Mouse (Mus musculus): Measurements from ENCODE around the gene Arid5a. TPM values are rescaled to one million over a fixed set of nuclear protein-coding genes. Genes with fewer than 3 reads are reported as not detected.

The Arid5a gene
- polyA plus RNA-seq, 1 experiment from 2014 or later: 3.8 TPM

- WGBS: 53% methylated on average over 54 of the region's 54 CpGs
- no peak for ATAC-seq
- Histone ChIP-seq H3K9ac (replicated peaks; ENCODE audit: low read depth, low read length) (peak overlapping the region; percentile 25; the same call in 1 of the 2 replicates), H3K27me3 (replicated peaks; ENCODE audit: control insufficient read depth, insufficient read depth, low read length) (peaks cover 6% of the 10 kb centered on the region; the same call in 1 of the 2 replicates), H3K27ac (ENCODE audit: low read length) (no peak overlapping the region), H3K4me2 (ENCODE audit: low read length) (peak overlapping the region; percentile 36), H3K9me3 (ENCODE audit: control insufficient read depth, low read length) (no peaks in the 10 kb centered on the region), H3K36me3 (ENCODE audit: control insufficient read depth, insufficient read depth) (no peaks in the 10 kb centered on the region), H3K4me1 (replicated peaks; ENCODE audit: control insufficient read depth, insufficient read depth, low read length) (peaks cover 3% of the 10 kb centered on the region; the same call in 1 of the 2 replicates), H3K4me3 (replicated peaks; ENCODE audit: low read length) (peak overlapping the region; percentile 18; the same call in 1 of the 2 replicates)
Observed at GRCm38 (mm10) chr1:36269121-36269795, 38.3 kb upstream of the Arid5a start.

DNA sequence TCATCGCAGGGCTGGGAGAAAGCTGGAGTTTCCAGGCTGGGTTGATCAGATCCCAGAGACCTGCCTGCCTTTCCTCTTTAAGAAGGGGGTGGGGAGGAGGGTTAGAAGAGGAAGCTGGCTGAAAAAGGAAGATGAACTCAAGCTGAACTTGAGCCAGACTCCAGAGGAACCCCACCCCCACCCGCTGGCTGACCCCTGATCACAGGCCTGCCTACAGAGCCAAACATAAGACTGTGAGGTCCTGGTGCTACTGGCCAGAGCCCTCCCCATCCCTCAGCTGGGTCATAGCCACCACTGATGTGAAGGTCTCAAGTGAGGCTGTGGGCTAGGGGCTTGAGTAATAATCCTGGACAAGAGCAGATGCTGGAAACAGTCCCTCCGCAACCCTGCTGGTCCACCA lies 36.9 kb upstream of the Arid5a start:
- WGBS: 53% methylated on average over 3 of the region's 3 CpGs
- H3K4me1 ChIP-seq (replicated peaks; ENCODE audit: control insufficient read depth, insufficient read depth, low read length): peaks cover 3% of the 10 kb centered on the region; the same call in 1 of the 2 replicates
- no peak for ATAC-seq
- H3K9me3 ChIP-seq (ENCODE audit: control insufficient read depth, low read length): no peaks in the 10 kb centered on the region
- peaks cover 6% of the 10 kb centered on the region; the same call in 1 of the 2 replicates for H3K27me3 ChIP-seq (replicated peaks; ENCODE audit: control insufficient read depth, insufficient read depth, low read length)
- no peak overlapping the region for H3K4me2 ChIP-seq (ENCODE audit: low read length)
- no peak overlapping the region for H3K27ac ChIP-seq (ENCODE audit: low read length)
- H3K36me3 ChIP-seq (ENCODE audit: control insufficient read depth, insufficient read depth): no peaks in the 10 kb centered on the region
- no peak overlapping the region for H3K4me3 ChIP-seq (replicated peaks; ENCODE audit: low read length)
- H3K9ac ChIP-seq (replicated peaks; ENCODE audit: low read depth, low read length): no peak overlapping the region

- Histone ChIP-seq H3K9ac (replicated peaks; ENCODE audit: low read depth, low read length) (no peak overlapping the region), H3K4me3 (replicated peaks; ENCODE audit: low read length) (no peak overlapping the region), H3K4me1 (replicated peaks; ENCODE audit: control insufficient read depth, insufficient read depth, low read length) (peaks cover 3% of the 10 kb centered on the region; the same call in 1 of the 2 replicates), H3K9me3 (ENCODE audit: control insufficient read depth, low read length) (no peaks in the 10 kb centered on the region), H3K4me2 (ENCODE audit: low read length) (no peak overlapping the region), H3K36me3 (ENCODE audit: control insufficient read depth, insufficient read depth) (no peaks in the 10 kb centered on the region), H3K27ac (ENCODE audit: low read length) (no peak overlapping the region), H3K27me3 (replicated peaks; ENCODE audit: control insufficient read depth, insufficient read depth, low read length) (peaks cover 6% of the 10 kb centered on the region; the same call in 1 of the 2 replicates)
- 79% methylated on average over 8 of the region's 8 CpGs for WGBS
- no peak for ATAC-seq
Observed at GRCm38 (mm10) chr1:36271516-36272230, 35.9 kb upstream of the Arid5a start.

GRCm38 (mm10) chr1:36272546-36272945 lies 35.0 kb upstream of the Arid5a start:
- Histone ChIP-seq H3K36me3 (ENCODE audit: control insufficient read depth, insufficient read depth) (no peaks in the 10 kb centered on the region), H3K9me3 (ENCODE audit: control insufficient read depth, low read length) (no peaks in the 10 kb centered on the region), H3K4me2 (ENCODE audit: low read length) (no peak overlapping the region), H3K27me3 (replicated peaks; ENCODE audit: control insufficient read depth, insufficient read depth, low read length) (peaks cover 6% of the 10 kb centered on the region; the same call in 1 of the 2 replicates), H3K4me3 (replicated peaks; ENCODE audit: low read length) (no peak overlapping the region), H3K4me1 (replicated peaks; ENCODE audit: control insufficient read depth, insufficient read depth, low read length) (peaks cover 3% of the 10 kb centered on the region; the same call in 1 of the 2 replicates), H3K9ac (replicated peaks; ENCODE audit: low read depth, low read length) (no peak overlapping the region), H3K27ac (ENCODE audit: low read length) (no peak overlapping the region)
- 61% methylated on average over 5 of the region's 5 CpGs for WGBS
- ATAC-seq: no peak

DNA sequence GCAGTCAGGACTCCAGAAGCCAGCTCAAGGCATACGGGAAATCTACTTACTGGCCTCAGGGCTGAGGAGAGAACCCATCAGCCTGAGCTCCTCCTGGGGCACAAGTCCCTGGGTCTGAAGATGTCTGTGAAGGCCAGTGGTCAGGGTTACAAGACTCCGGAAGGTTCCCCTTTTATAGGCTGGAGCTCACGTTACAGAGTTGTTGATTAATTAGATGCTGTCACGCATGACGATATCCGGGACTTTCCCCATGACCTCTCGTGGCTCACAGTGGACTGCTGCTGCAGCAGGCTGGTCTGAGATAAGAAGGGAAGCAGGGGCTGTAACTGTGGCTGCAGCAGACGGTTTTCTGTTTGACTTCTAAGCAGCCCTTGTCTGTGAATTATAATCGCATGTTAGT lies 34.2 kb upstream of the Arid5a start:
- Histone ChIP-seq H3K9me3 (ENCODE audit: control insufficient read depth, low read length) (no peaks in the 10 kb centered on the region), H3K27ac (ENCODE audit: low read length) (no peak overlapping the region), H3K4me2 (ENCODE audit: low read length) (no peak overlapping the region), H3K9ac (replicated peaks; ENCODE audit: low read depth, low read length) (no peak overlapping the region), H3K36me3 (ENCODE audit: control insufficient read depth, insufficient read depth) (no peaks in the 10 kb centered on the region), H3K27me3 (replicated peaks; ENCODE audit: control insufficient read depth, insufficient read depth, low read length) (peaks cover 6% of the 10 kb centered on the region; the same call in 1 of the 2 replicates), H3K4me3 (replicated peaks; ENCODE audit: low read length) (no peak overlapping the region), H3K4me1 (replicated peaks; ENCODE audit: control insufficient read depth, insufficient read depth, low read length) (peaks cover 3% of the 10 kb centered on the region; the same call in 1 of the 2 replicates)
- WGBS: 52% methylated on average over 9 of the region's 9 CpGs
- ATAC-seq: no peak

GRCm38 (mm10) chr1:36274455-36274854 lies 33.1 kb upstream of the Arid5a start, which contains the start of gene Neurl3:
Neurl3 (minus strand) TSS chr1:36274679.
- Histone ChIP-seq H3K4me1 (replicated peaks; ENCODE audit: control insufficient read depth, insufficient read depth, low read length) (no peaks in the 10 kb centered on the region), H3K9me3 (ENCODE audit: control insufficient read depth, low read length) (no peaks in the 10 kb centered on the region), H3K27me3 (replicated peaks; ENCODE audit: control insufficient read depth, insufficient read depth, low read length) (peaks cover under 1% of the 10 kb centered on the region; the same call in 1 of the 2 replicates), H3K4me3 (replicated peaks; ENCODE audit: low read length) (no peak within 1 kb of the TSS), H3K36me3 (ENCODE audit: control insufficient read depth, insufficient read depth) (no peaks in the 10 kb centered on the region), H3K9ac (replicated peaks; ENCODE audit: low read depth, low read length) (no peak within 1 kb of the TSS), H3K27ac (ENCODE audit: low read length) (no peak within 1 kb of the TSS), H3K4me2 (ENCODE audit: low read length) (no peak within 1 kb of the TSS)
- WGBS: 92% methylated on average over 5 of the region's 5 CpGs
- ATAC-seq: no peak

DNA sequence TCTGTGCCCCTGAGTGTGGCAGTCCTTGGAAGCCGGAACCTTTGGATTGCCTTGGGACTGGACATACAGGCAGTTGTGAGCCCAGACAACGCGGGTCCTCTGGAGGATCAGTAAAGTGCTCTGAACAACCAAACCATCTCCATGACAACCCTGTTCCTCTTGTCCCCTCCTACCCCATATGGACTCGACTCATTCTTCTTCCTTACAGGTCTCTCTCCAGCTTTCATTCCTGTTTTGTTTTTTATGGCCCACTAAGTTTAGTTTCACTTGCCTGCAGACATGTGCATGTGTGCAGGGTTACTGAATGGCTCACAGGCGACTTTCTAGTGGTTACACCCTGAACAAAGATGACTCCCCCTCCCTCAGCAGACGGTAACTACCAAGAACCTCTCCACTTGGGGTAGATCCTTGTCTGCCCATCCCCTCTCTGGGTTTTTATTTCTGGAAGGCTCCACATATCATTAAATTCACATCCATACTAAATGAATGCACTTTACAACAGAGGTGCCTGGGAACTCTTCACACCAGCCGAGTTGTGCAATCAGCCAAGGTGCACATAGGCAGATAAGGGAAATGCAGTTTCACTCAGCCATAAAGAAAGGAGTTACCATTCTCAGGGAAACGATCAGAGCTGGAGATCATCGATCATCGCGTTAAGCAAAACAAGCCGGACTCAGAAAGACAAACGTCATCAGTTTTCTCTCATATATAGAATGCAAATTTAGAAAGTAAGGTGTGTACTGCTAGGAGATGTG lies 31.7 kb upstream of the Arid5a start:
- ATAC-seq: no peak
- Histone ChIP-seq H3K9ac (replicated peaks; ENCODE audit: low read depth, low read length) (no peak overlapping the region), H3K4me1 (replicated peaks; ENCODE audit: control insufficient read depth, insufficient read depth, low read length) (no peaks in the 10 kb centered on the region), H3K9me3 (ENCODE audit: control insufficient read depth, low read length) (no peaks in the 10 kb centered on the region), H3K27ac (ENCODE audit: low read length) (no peak overlapping the region), H3K27me3 (replicated peaks; ENCODE audit: control insufficient read depth, insufficient read depth, low read length) (no peaks in the 10 kb centered on the region), H3K36me3 (ENCODE audit: control insufficient read depth, insufficient read depth) (no peaks in the 10 kb centered on the region), H3K4me3 (replicated peaks; ENCODE audit: low read length) (no peak overlapping the region), H3K4me2 (ENCODE audit: low read length) (no peak overlapping the region)
- WGBS: 77% methylated on average over 13 of the region's 13 CpGs

DNA sequence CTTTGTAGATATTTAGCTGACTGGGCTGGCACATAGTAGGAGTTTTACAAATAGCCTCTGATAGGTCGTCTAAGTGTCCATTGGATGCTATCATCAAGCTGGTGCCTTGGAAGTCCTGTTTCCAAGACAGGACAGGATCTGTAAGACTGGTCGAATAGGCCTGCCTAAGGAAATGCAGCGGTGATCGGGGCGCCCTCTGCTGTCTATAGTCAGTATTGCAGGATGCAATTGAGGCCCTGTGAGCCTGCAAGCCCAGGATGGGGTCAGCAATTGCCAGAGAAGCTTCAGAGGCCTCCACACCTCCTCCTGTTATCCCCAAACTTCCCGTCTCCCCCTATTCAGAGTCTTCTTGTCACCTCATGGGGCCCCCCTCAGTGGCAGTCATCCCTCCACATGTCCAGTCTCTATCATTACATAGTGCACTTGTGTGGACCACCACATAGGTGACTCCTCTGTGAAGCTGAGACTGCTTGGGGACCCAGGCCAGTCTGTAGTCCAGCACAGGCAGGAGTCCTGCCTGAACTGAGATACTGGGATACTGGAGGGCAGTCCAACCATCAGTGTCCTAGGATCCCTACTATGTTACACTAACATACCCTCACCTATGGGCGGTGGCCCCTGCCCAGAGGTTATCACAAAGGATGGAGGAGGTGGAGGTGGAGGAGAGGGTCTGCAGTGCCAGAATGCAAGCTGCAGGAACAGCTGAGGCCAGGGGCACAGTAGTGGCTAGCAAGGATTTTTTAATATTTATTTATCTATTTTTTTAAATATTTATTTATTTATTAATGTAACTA lies 30.1 kb upstream of the Arid5a start:
- H3K36me3 ChIP-seq (ENCODE audit: control insufficient read depth, insufficient read depth): no peaks in the 10 kb centered on the region
- H3K4me1 ChIP-seq (replicated peaks; ENCODE audit: control insufficient read depth, insufficient read depth, low read length): no peaks in the 10 kb centered on the region
- H3K4me3 ChIP-seq (replicated peaks; ENCODE audit: low read length): no peak overlapping the region
- ATAC-seq: no peak
- no peak overlapping the region for H3K27ac ChIP-seq (ENCODE audit: low read length)
- 20% methylated on average over 7 of the region's 7 CpGs for WGBS
- H3K9me3 ChIP-seq (ENCODE audit: control insufficient read depth, low read length): no peaks in the 10 kb centered on the region
- no peak overlapping the region for H3K9ac ChIP-seq (replicated peaks; ENCODE audit: low read depth, low read length)
- H3K4me2 ChIP-seq (ENCODE audit: low read length): no peak overlapping the region
- H3K27me3 ChIP-seq (replicated peaks; ENCODE audit: control insufficient read depth, insufficient read depth, low read length): no peaks in the 10 kb centered on the region

Data from forebrain, embryonic 16.5 days (tissue).